Mouse (Mus musculus): Measurements from ENCODE around the gene Oser1.

DNA sequence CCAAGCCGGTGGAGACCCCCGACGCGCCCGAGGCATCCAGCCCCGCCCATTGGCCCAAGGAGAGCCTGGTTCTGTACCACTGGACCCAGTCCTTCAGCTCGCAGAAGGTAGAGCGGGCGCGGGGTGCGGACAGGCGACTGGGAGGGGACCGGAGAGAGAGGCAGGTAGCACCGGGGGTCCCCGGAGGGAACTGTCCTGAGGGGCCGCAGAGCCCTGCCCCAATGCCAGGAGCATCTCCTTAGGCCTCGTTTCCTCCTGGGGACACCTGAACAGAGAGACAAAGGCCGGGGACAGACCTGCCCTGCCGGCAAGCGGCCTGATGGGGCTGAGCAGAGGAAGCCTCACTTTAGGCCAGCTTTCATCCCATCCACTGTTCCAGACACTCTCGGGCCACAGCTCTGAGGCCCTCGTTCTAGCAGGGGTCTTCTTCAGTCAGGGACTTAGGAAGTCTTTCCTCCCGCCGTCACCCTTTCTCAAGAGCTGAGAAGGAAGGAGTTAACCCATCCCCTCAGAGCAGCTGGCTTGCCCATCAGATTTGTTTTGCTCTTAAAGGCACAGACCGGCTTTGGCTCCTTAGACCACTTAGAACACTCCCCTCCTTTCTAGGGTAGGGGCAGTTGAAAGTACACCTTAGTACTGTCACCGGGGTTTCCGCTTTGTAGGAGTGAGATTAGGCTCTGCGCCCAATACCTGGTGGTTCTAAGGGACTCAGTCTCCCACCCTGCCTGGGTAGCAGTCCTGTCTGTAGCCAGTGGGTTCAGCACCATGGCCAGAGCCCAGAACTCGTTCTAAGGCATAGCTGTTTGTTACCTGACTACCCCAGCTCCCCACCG, 14.3 kb upstream of the Oser1 start:
- TF ChIP-seq CTCF (IDR thresholded peaks at IDR 0.05; ENCODE audit: extremely low read depth, insufficient read depth, insufficient read length, insufficient replicate concordance) (no peak), POLR2A (IDR thresholded peaks at IDR 0.05; ENCODE audit: low read depth, low read length) (no peak)

Measured in spleen, adult 2 months (tissue).